Mouse (Mus musculus): Measurements from ENCODE around the gene Arhgap10. TPM values are rescaled to one million over a fixed set of nuclear protein-coding genes. Genes with fewer than 3 reads are reported as not detected.

The Arhgap10 gene
- total and polyA plus RNA-seq, 2 experiments from 2014 or later: 2.3 to 5.4 TPM

GRCm38 (mm10) chr8:77257085-77257451, 260.7 kb downstream of the Arhgap10 start:
- no peak for ATAC-seq (ENCODE audit: low FRiP score)

GRCm38 (mm10) chr8:77256450-77257084, 261.2 kb downstream of the Arhgap10 start:
- H3K9ac ChIP-seq (replicated peaks; ENCODE audit: low read length, poor library complexity, severe bottlenecking): no peak overlapping the region
- H3K27ac ChIP-seq (ENCODE audit: low read depth, low read length): 0 out of 2 replicates have a peak overlapping the region, but pooled peaks have one; percentile 7
- peak; percentile 55 for DNase-seq (ENCODE audit: low spot score)
- ATAC-seq (ENCODE audit: low FRiP score): peak; percentile 79
- H3K4me1 ChIP-seq (ENCODE audit: insufficient read depth, low read length): no peaks in the 10 kb centered on the region
- TF ChIP-seq CTCF (IDR thresholded peaks at IDR 0.05): no peak
- H3K4me3 ChIP-seq (ENCODE audit: low read depth, low read length): no peak overlapping the region
- H3K27me3 ChIP-seq (ENCODE audit: insufficient read depth, low read length): no peaks in the 10 kb centered on the region
- no peaks in the 10 kb centered on the region for H3K9me3 ChIP-seq (ENCODE audit: low read length)
- no peak overlapping the region for H3K4me2 ChIP-seq (ENCODE audit: low read depth, low read length, poor library complexity, severe bottlenecking)
- H3K36me3 ChIP-seq (ENCODE audit: insufficient read depth, low read length): no peaks in the 10 kb centered on the region
- WGBS: 74% methylated on average over 5 of the region's 5 CpGs

More at GRCm38 (mm10) chr8:77257085-77257451, 260.7 kb downstream of the Arhgap10 start:
- 94% methylated on average over 12 of the region's 12 CpGs for WGBS
- Histone ChIP-seq H3K4me3 (ENCODE audit: low read depth, low read length) (no peak overlapping the region), H3K4me2 (ENCODE audit: low read depth, low read length, poor library complexity, severe bottlenecking) (no peak overlapping the region), H3K4me1 (ENCODE audit: insufficient read depth, low read length) (no peaks in the 10 kb centered on the region), H3K27me3 (ENCODE audit: insufficient read depth, low read length) (no peaks in the 10 kb centered on the region), H3K9me3 (ENCODE audit: low read length) (no peaks in the 10 kb centered on the region), H3K9ac (replicated peaks; ENCODE audit: low read length, poor library complexity, severe bottlenecking) (no peak overlapping the region), H3K27ac (ENCODE audit: low read depth, low read length) (peak overlapping the region; percentile 7; the same call in 1 of the 2 replicates), H3K36me3 (ENCODE audit: insufficient read depth, low read length) (no peaks in the 10 kb centered on the region)
- DNase-seq (ENCODE audit: low spot score): no peak
- TF ChIP-seq CTCF (IDR thresholded peaks at IDR 0.05): no peak

GRCm38 (mm10) chr8:77254466-77254865, 263.3 kb downstream of the Arhgap10 start:
- ATAC-seq (ENCODE audit: low FRiP score): no peak
- Histone ChIP-seq H3K9me3 (ENCODE audit: low read length) (no peaks in the 10 kb centered on the region), H3K4me2 (ENCODE audit: low read depth, low read length, poor library complexity, severe bottlenecking) (no peak overlapping the region), H3K36me3 (ENCODE audit: insufficient read depth, low read length) (no peaks in the 10 kb centered on the region), H3K27ac (ENCODE audit: low read depth, low read length) (no peak overlapping the region), H3K4me1 (ENCODE audit: insufficient read depth, low read length) (no peaks in the 10 kb centered on the region), H3K9ac (replicated peaks; ENCODE audit: low read length, poor library complexity, severe bottlenecking) (no peak overlapping the region), H3K4me3 (ENCODE audit: low read depth, low read length) (no peak overlapping the region), H3K27me3 (ENCODE audit: insufficient read depth, low read length) (no peaks in the 10 kb centered on the region)
- DNase-seq (ENCODE audit: low spot score): no peak
- TF ChIP-seq CTCF (IDR thresholded peaks at IDR 0.05): no peak
- WGBS: 82% methylated on average over 5 of the region's 5 CpGs

DNA sequence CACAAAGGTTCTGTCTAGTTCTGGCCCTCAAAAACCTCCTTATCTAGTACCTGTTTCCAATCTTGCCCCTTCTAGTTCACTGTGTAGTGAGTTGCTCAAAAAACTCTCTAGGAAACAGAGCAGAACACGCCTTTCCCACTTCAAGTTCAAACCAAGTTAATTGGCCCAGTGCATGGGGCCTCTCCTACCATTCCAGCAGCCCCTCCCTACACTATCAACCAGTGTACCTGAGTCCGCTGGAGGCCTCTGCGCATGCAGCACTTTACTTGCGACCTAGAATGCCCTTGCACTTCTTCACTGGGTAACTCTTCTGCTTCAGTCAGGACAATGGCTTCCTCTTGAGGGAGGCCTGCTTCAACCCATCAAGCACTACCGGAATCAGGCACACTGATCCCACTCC, 266.6 kb downstream of the Arhgap10 start:
- Histone ChIP-seq H3K27ac (ENCODE audit: low read depth, low read length) (no peak overlapping the region), H3K27me3 (ENCODE audit: insufficient read depth, low read length) (no peaks in the 10 kb centered on the region), H3K36me3 (ENCODE audit: insufficient read depth, low read length) (no peaks in the 10 kb centered on the region), H3K4me2 (ENCODE audit: low read depth, low read length, poor library complexity, severe bottlenecking) (no peak overlapping the region), H3K4me1 (ENCODE audit: insufficient read depth, low read length) (no peaks in the 10 kb centered on the region), H3K4me3 (ENCODE audit: low read depth, low read length) (no peak overlapping the region), H3K9me3 (ENCODE audit: low read length) (no peaks in the 10 kb centered on the region), H3K9ac (replicated peaks; ENCODE audit: low read length, poor library complexity, severe bottlenecking) (no peak overlapping the region)
- WGBS: 96% methylated on average over 5 of the region's 5 CpGs
- DNase-seq (ENCODE audit: low spot score) (no peak), ATAC-seq (ENCODE audit: low FRiP score) (no peak)
- no peak for TF ChIP-seq CTCF (IDR thresholded peaks at IDR 0.05)

DNA sequence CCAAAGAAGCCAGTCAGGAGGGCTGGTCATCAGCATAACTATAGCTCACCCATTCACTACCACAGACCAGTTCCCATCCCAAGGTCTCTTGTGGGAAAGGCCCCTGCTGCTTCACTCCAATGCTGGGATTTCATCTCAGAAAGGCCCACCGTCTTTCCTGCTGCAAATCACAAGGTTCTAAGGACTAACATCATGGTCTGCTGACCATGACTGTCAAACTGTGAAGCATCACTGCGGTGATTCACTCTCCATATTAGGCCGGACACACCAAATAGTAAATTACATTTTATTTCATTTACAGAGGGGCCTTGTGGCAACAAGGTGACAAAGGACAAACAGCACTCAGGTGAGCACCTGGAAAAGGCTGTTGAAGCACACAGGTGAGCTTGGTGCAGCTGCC, 267.7 kb downstream of the Arhgap10 start:
- no peak for ATAC-seq (ENCODE audit: low FRiP score)

DNA sequence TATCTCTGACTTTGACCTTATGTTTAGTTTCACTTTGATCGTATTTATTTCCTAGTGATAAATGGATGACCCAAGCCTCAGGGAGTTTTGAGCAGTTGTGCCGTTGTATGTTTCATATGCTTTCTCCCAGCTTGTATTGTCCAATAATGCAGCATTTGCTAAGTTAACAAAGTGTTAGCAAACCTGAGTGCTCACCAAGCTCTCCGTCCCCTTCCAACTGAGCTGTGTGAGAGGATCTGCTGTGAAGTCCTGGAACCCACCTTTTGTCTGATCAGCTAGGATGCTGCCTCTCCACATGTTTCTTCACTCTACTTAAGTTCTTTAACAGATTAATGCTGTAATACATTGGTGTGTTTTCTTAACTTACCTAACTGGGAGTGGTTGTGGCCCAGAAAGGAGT, 276.4 kb downstream of the Arhgap10 start:
- Histone ChIP-seq H3K36me3 (ENCODE audit: insufficient read depth, low read length) (no peaks in the 10 kb centered on the region), H3K4me3 (ENCODE audit: low read depth, low read length) (no peak overlapping the region), H3K4me2 (ENCODE audit: low read depth, low read length, poor library complexity, severe bottlenecking) (no peak overlapping the region), H3K9ac (replicated peaks; ENCODE audit: low read length, poor library complexity, severe bottlenecking) (no peak overlapping the region), H3K27ac (ENCODE audit: low read depth, low read length) (no peak overlapping the region), H3K27me3 (ENCODE audit: insufficient read depth, low read length) (no peaks in the 10 kb centered on the region), H3K9me3 (ENCODE audit: low read length) (no peaks in the 10 kb centered on the region), H3K4me1 (ENCODE audit: insufficient read depth, low read length) (no peaks in the 10 kb centered on the region)
- no peak for DNase-seq (ENCODE audit: low spot score)
- ATAC-seq (ENCODE audit: low FRiP score): no peak
- 92% methylated on average over 3 of the region's 3 CpGs for WGBS
- TF ChIP-seq CTCF (IDR thresholded peaks at IDR 0.05): no peak

More for the DNA sequence above, 267.7 kb downstream of the Arhgap10 start:
- H3K9ac ChIP-seq (replicated peaks; ENCODE audit: low read length, poor library complexity, severe bottlenecking): no peak overlapping the region
- no peak overlapping the region for H3K27ac ChIP-seq (ENCODE audit: low read depth, low read length)
- no peaks in the 10 kb centered on the region for H3K9me3 ChIP-seq (ENCODE audit: low read length)
- 85% methylated on average over 3 of the region's 3 CpGs for WGBS
- DNase-seq (ENCODE audit: low spot score): no peak
- no peaks in the 10 kb centered on the region for H3K27me3 ChIP-seq (ENCODE audit: insufficient read depth, low read length)
- TF ChIP-seq CTCF (IDR thresholded peaks at IDR 0.05): no peak
- no peaks in the 10 kb centered on the region for H3K4me1 ChIP-seq (ENCODE audit: insufficient read depth, low read length)
- H3K4me2 ChIP-seq (ENCODE audit: low read depth, low read length, poor library complexity, severe bottlenecking): no peak overlapping the region
- no peaks in the 10 kb centered on the region for H3K36me3 ChIP-seq (ENCODE audit: insufficient read depth, low read length)
- no peak overlapping the region for H3K4me3 ChIP-seq (ENCODE audit: low read depth, low read length)
